21 mouse cellular contexts compared by ENCODE assay signal in the genomic region with DNA sequence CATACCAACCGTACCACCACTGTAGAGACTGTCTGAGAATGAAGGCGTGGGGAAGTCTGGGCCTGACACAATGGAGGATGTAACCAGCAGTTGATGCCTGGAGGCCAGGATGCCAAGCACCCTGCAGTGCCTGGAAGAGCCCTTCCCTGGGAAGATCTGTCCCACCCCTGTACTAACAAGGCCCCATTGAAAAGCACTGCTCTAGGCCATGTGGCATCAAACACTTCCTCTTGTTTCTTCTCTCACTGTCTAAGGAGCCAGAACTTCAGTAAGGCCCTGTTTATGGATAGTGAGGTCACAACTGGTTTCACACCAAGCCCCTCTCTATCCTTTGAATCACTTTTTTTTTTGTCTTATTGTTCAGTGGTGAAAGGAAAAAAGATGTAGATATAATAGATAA. TPM values are rescaled to one million over a fixed set of nuclear protein-coding genes. Genes with fewer than 3 reads are reported as not detected.
"Had no signal": no experiment of that assay in that cellular context is flagged by ENCODE, and none has a peak within 500 bp of the region (broad histone marks: within the 10 kb centered on the region; RNA-seq: fewer than 3 reads in every experiment).

No protein-coding gene starts in this region.

- H3K4me2 ChIP-seq: limb, embryonic 13.5 days; liver, embryonic 12.5 days; liver, embryonic 15.5 days; midbrain, embryonic 13.5 days; neural tube, embryonic 13.5 days had no signal

- DNase-seq: kidney, adult 2 months; kidney, postnatal 25 days; layer of hippocampus, postnatal 36 days; liver; lung, adult 18-20 months; thymus, adult 18-20 months; thymus, postnatal 36 days had no signal

- H3K4me1 ChIP-seq: liver, embryonic 12.5 days; liver, embryonic 15.5 days; midbrain, embryonic 13.5 days had no signal

- H3K36me3 ChIP-seq: limb, embryonic 10.5 days; limb, embryonic 13.5 days; liver, embryonic 12.5 days; liver, embryonic 15.5 days; midbrain, embryonic 13.5 days; neural tube, embryonic 13.5 days had no signal

- H3K4me3 ChIP-seq: left cerebral cortex, adult 2 months; limb, embryonic 10.5 days; limb, embryonic 13.5 days; liver, embryonic 12.5 days; liver, embryonic 15.5 days; midbrain, embryonic 13.5 days; myocyte; neural tube, embryonic 13.5 days had no signal

- H3K9ac ChIP-seq: limb, embryonic 13.5 days; liver, embryonic 12.5 days; liver, embryonic 15.5 days; midbrain, embryonic 13.5 days; neural tube, embryonic 13.5 days had no signal

- H3K27ac ChIP-seq: kidney, postnatal 0 days; left cerebral cortex, adult 2 months; limb, embryonic 10.5 days; limb, embryonic 13.5 days; liver, embryonic 12.5 days; liver, embryonic 15.5 days; midbrain, embryonic 13.5 days; neural tube, embryonic 13.5 days had no signal

- ATAC-seq: intestine, postnatal 0 days; liver, embryonic 12.5 days; lung, postnatal 0 days; midbrain, embryonic 13.5 days; midbrain, embryonic 16.5 days had no signal

- H3K9me3 ChIP-seq: limb, embryonic 10.5 days; limb, embryonic 13.5 days; liver, embryonic 12.5 days; liver, embryonic 15.5 days; midbrain, embryonic 13.5 days; neural tube, embryonic 13.5 days had no signal

- H3K27me3 ChIP-seq: limb, embryonic 13.5 days; liver, embryonic 12.5 days; liver, embryonic 15.5 days; midbrain, embryonic 13.5 days; neural tube, embryonic 13.5 days had no signal

RNA-seq across cellular contexts. Expression of gene Hmcn1, which starts 51.1 kb away (rescaled TPM):
- total RNA-seq: monocyte, adult 5-6 weeks; neutrophil, adult 5-6 weeks had no signal
